1 mouse cellular context compared by ENCODE assay signal in the genomic region with DNA sequence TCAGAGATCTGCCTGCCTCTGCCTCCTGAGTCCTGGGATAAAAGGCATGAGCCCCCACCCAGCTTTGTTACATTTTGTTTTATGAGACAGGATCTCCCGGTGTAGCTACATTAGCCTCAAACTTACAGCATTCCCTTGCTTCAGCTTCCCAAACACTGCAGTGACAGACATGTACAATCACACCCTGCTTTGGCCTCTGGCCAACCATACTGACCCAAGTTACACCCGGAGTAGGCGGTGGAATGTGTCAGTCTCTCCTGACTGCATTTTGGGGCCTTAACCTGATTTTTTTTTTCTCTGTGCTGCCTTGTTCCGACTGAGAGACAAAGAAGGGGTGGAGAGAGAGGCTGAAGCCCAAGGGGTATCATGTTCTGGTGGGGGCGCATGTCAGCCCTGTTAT.
TF ChIP-seq lines count a peak whose summit lies in the region.

No protein-coding gene starts in this region.

TF ChIP-seq in MEL, 35 proteins besides CTCF, POLR2A, EP300 and RAD21:
- TF ChIP-seq USF1 (IDR thresholded peaks at IDR 0.05; ENCODE audit: low read depth, low read length) (no peak), E2F4 (IDR thresholded peaks at IDR 0.05; ENCODE audit: borderline replicate concordance, low read depth, low read length) (no peak), NRF1 (IDR thresholded peaks at IDR 0.05; ENCODE audit: insufficient read depth, low read depth, low read length, poor library complexity, severe bottlenecking) (no peak), TAL1 (IDR thresholded peaks at IDR 0.05; ENCODE audit: low read length) (no peak), NELFE (IDR thresholded peaks at IDR 0.05; ENCODE audit: low read depth, low read length) (no peak), ZKSCAN1 (IDR thresholded peaks at IDR 0.05; ENCODE audit: low read depth, low read length) (no peak), ZC3H11A (IDR thresholded peaks at IDR 0.05; ENCODE audit: low read depth, low read length) (no peak), SMC3 (IDR thresholded peaks at IDR 0.05; ENCODE audit: low read depth, low read length) (no peak), JUND (IDR thresholded peaks at IDR 0.05; ENCODE audit: low read depth, low read length) (no peak), MYC (IDR thresholded peaks at IDR 0.05; ENCODE audit: low read depth, low read length) (no peak), MAFK (IDR thresholded peaks at IDR 0.05; ENCODE audit: borderline replicate concordance, low read depth, low read length) (no peak), TCF12 (IDR thresholded peaks at IDR 0.05; ENCODE audit: low read depth, low read length) (no peak), MXI1 (IDR thresholded peaks at IDR 0.05; ENCODE audit: low read depth, low read length) (no peak), TBP (IDR thresholded peaks at IDR 0.05; ENCODE audit: low read depth, low read length) (no peak)
TF ChIP-seq in MEL: peak in this region for 0.
